Mouse (Mus musculus) layer of hippocampus, postnatal 25 days (tissue): Measurements from ENCODE around the gene Borcs5. TPM values are rescaled to one million over a fixed set of nuclear protein-coding genes. Genes with fewer than 3 reads are reported as not detected.

ENCODE experiments used
- DNase-seq, 2 experiments: peaks; one replicate each; pipeline ENCODE4 v3.0.0; 2022; ENCODE audit warnings: mixed read lengths in 2 of 2, low spot score in 1 of 2; ENCODE audit errors: extremely low spot score in 1 of 2
- total RNA-seq, 2 experiments: library from RNA; stranded (reverse); gene quantifications; 2 replicates each; pipeline ENCODE4 v1.2.3; 2021

Gene Borcs5
- total RNA-seq, 2 experiments from 2014 or later: 36.1 to 39.2 TPM

- peak in 1 of 2 experiments; percentile 16 for DNase-seq
Measured at GRCm38 (mm10) chr6:134710020-134710419, 70.7 kb downstream of the Borcs5 start.

- DNase-seq: no peak
Measured at GRCm38 (mm10) chr6:134713321-134713720, 74.0 kb downstream of the Borcs5 start.

- no peak for DNase-seq
Measured at GRCm38 (mm10) chr6:134713897-134714296, 74.6 kb downstream of the Borcs5 start.

GRCm38 (mm10) chr6:134716168-134716587 is 76.9 kb downstream of the Borcs5 start:
- DNase-seq: no peak

- DNase-seq: peak in 1 of 2 experiments; percentile 8
Measured at GRCm38 (mm10) chr6:134717886-134718667, 78.8 kb downstream of the Borcs5 start.

- no peak for DNase-seq
Measured at GRCm38 (mm10) chr6:134718668-134719065, 79.4 kb downstream of the Borcs5 start.

GRCm38 (mm10) chr6:134719156-134719555 is 79.8 kb downstream of the Borcs5 start:
- no peak for DNase-seq

GRCm38 (mm10) chr6:134720150-134720549 is 80.8 kb downstream of the Borcs5 start:
- no peak for DNase-seq

- DNase-seq: no peak
Measured at GRCm38 (mm10) chr6:134721729-134722269, 82.5 kb downstream of the Borcs5 start.

GRCm38 (mm10) chr6:134722906-134723305 is 83.6 kb downstream of the Borcs5 start:
- no peak for DNase-seq

- DNase-seq: no peak
Measured at GRCm38 (mm10) chr6:134723326-134723725, 84.0 kb downstream of the Borcs5 start.

- DNase-seq: no peak
Measured at GRCm38 (mm10) chr6:134723833-134724553, 84.7 kb downstream of the Borcs5 start.

GRCm38 (mm10) chr6:134725406-134725805 is 86.1 kb downstream of the Borcs5 start:
- DNase-seq: no peak

- no peak for DNase-seq
Measured at GRCm38 (mm10) chr6:134730978-134731377, 91.7 kb downstream of the Borcs5 start.

GRCm38 (mm10) chr6:134732813-134733212 is 93.5 kb downstream of the Borcs5 start:
- no peak for DNase-seq

- DNase-seq: no peak
Measured at GRCm38 (mm10) chr6:134733800-134734221, 94.5 kb downstream of the Borcs5 start.

- no peak for DNase-seq
Measured at GRCm38 (mm10) chr6:134736853-134737252, 97.5 kb downstream of the Borcs5 start.

GRCm38 (mm10) chr6:134743568-134743967 is 104.3 kb downstream of the Borcs5 start:
- no peak for DNase-seq

GRCm38 (mm10) chr6:134745876-134746275 is 106.6 kb downstream of the Borcs5 start:
- no peak for DNase-seq

GRCm38 (mm10) chr6:134748126-134748525 is 108.8 kb downstream of the Borcs5 start:
- no peak for DNase-seq

GRCm38 (mm10) chr6:134751087-134751486 is 111.8 kb downstream of the Borcs5 start:
- DNase-seq: no peak
